Mouse (Mus musculus) forebrain, embryonic 10.5 days (tissue): ENCODE results near the gene Sash1. TPM values are rescaled to one million over a fixed set of nuclear protein-coding genes. Genes with fewer than 3 reads are reported as not detected.

Experiments
- DNase-seq: peaks from one replicate; pipeline ENCODE4 v3.0.0-alpha.2; 2017; ENCODE audit warnings: low spot score; ENCODE audit errors: extremely low spot score
- H3K27ac ChIP-seq: fragments of 300-500 bp; sonication (generic); 2 replicates; pipeline ENCODE4 v1.5.1; 2016; ENCODE audit warnings: mild to moderate bottlenecking
- H3K27me3 ChIP-seq: fragments of 300-500 bp; sonication (generic); 2 replicates; pipeline ENCODE4 v1.6.1; 2016; ENCODE audit warnings: mild to moderate bottlenecking; ENCODE audit not compliant: poor library complexity, severe bottlenecking
- H3K36me3 ChIP-seq: fragments of 300-500 bp; sonication (generic); replicated peaks from 2 replicates; pipeline ENCODE4 v1.6.1; 2016; ENCODE audit warnings: mild to moderate bottlenecking, moderate library complexity
- H3K4me1 ChIP-seq: fragments of 300-500 bp; sonication (generic); 2 replicates; pipeline ENCODE4 v1.6.1; 2016
- H3K4me3 ChIP-seq: fragments of 300-500 bp; sonication (generic); 2 replicates; pipeline ENCODE4 v1.5.1; 2016; ENCODE audit warnings: mild to moderate bottlenecking, moderate library complexity
- H3K9me3 ChIP-seq: fragments of 300-500 bp; sonication (generic); 2 replicates; pipeline ENCODE4 v1.6.1; 2016; ENCODE audit warnings: mild to moderate bottlenecking, moderate library complexity
- WGBS: fragments of 180-500 bp; shearing (Covaris S2); methylation state at CpG from one replicate; pipeline ENCODE4 v1.1.7; 2016; 5-methylcytosine and 5-hydroxymethylcytosine counted together
- polyA plus RNA-seq: library from polyadenylated mRNA; unstranded; fragments of >200 nt; fragmentation: Nextera tagmentation; extraction: Ambion mirVana; gene quantifications from 2 replicates; pipeline ENCODE4 v1.2.1, GENCODE M21; 2016

Gene Sash1
- polyA plus RNA-seq, 1 experiment from 2014 or later = 2.8 TPM

DNA sequence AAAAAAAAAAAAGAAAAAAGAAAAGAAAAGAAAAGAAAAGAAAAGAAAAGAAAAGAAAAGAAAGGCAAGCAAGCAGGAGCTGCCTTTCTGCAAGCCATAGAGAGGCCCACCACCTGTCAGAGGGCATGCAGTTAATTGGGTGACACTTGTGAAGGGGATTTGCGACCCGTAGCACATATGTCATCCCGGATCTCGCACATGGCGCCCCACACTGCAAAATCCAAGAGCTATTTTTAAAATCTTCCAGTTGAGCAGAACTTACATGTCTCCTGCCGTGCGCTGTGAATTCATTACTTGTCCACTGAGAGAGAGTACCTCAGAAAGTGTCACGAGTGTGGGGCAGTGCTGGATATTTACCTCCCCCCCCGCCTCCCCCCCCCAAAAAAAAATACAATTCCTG is 60.0 kb downstream of the Sash1 start:
- 61% methylated on average over 9 of the region's 9 CpGs for WGBS
- Histone ChIP-seq H3K9me3 (no peaks in the 10 kb centered on the region), H3K27me3 (peaks cover 14% of the 10 kb centered on the region), H3K36me3 (0 out of 2 replicates have a peak, but pooled peaks cover 4% of the 10 kb centered on the region), H3K4me3 (no peak overlapping the region), H3K4me1 (peaks cover 29% of the 10 kb centered on the region), H3K27ac (no peak overlapping the region)
- no peak for DNase-seq

DNA sequence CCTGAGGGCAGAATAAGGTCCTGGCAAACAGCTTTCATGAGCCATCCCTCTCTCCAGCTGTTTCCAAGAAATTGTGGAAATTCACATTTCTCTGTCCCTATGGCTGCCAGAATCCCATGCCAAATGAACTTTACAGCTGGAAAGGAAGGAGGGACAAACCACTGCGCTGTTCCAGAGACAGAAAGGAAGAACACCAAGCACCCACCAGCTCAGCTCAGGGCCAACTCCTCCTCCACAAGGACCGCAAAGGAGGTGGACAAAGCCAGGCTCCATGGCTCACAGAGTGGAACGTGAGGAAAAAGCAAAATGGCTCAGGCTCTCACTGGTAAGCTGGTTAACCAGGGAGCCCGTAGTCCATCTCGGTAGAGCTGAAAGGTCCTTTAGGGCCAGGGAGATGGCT is 67.8 kb downstream of the Sash1 start:
- 89% methylated on average over 5 of the region's 5 CpGs for WGBS
- Histone ChIP-seq H3K4me3 (no peak overlapping the region), H3K9me3 (no peaks in the 10 kb centered on the region), H3K36me3 (peaks cover 3% of the 10 kb centered on the region; the same call in 1 of the 2 replicates), H3K4me1 (peaks cover 37% of the 10 kb centered on the region), H3K27me3 (no peaks in the 10 kb centered on the region), H3K27ac (no peak overlapping the region)
- DNase-seq = no peak

DNA sequence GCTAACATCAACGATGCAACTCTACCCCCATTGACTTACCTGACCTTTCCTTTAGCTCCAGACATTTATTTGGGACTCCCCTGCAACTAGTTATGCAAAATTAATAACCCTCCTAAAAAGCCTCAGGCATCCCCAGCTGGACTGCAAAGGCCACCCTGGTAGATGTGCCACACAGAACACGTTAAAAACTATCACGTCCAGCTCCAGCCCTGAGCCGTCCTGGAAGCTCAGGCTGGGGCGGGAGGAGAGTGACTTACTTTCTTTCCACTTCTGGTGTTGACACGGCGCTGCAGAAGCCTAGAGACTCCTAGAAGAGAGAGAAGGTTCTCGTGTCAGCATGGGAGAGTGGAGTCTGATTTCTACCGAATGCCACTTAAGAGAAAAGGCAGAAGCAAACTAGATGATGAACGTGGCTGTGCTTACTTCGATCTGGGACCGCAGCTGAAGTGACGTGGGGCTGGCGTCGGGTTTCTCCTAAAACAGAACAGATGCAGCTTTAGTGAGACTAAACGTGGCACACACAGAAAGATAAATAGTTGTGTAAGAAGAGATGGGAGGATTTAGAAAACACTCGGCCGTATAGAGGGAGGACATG is 71.8 kb downstream of the Sash1 start:
- DNase-seq = no peak
- WGBS = 65% methylated on average over 18 of the region's 18 CpGs
- H3K36me3 ChIP-seq = peaks cover 21% of the 10 kb centered on the region
- H3K4me1 ChIP-seq = peaks cover 28% of the 10 kb centered on the region
- no peaks in the 10 kb centered on the region for H3K27me3 ChIP-seq
- no peak overlapping the region for H3K4me3 ChIP-seq
- H3K27ac ChIP-seq = peak overlapping the region; percentile 40; the same call in 1 of the 2 replicates
- H3K9me3 ChIP-seq = no peaks in the 10 kb centered on the region

DNA sequence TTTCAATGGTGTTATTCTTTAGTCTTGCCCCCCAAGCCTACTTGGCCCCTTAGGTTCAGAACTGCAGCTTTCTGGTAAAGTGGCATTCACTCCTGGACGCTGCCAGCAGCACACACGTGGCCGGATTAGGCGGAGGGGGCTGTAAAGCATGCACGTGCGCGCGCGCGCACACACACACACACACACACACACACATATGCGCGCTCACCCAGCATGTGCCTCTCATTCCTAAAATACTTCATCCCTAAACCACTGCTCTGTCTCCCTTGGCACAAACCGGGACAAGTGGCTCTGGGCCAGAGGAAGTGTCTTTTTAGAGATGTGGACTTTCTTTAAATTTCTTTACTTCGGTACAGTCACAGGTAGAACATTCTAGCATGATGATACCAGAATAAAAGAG is 72.6 kb downstream of the Sash1 start:
- WGBS = 92% methylated on average over 14 of the region's 14 CpGs
- peaks cover 28% of the 10 kb centered on the region for H3K4me1 ChIP-seq

DNA sequence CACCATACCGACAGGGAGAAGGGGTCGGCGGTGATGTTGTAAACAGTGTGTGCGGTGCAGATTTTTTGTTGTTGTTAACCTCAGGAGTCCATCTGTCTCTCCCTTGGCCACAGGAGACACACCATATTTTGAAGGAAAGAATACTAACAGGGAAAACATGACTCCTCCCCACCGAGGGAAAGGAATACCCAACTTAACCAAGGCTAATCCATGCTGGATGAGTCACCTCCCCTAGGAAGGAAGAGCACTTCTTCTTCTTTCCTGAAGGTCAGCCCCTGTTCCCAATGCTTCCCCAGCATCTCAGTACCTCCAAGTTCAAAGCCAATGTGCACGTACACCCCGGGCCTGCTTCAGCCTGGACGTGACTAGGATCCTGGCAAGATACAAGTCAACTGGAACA is 73.1 kb downstream of the Sash1 start:
- Histone ChIP-seq H3K36me3 (peaks cover 25% of the 10 kb centered on the region), H3K27me3 (no peaks in the 10 kb centered on the region), H3K4me3 (no peak overlapping the region), H3K27ac (peak overlapping the region; percentile 35; the same call in 1 of the 2 replicates), H3K9me3 (no peaks in the 10 kb centered on the region), H3K4me1 (peaks cover 25% of the 10 kb centered on the region)
- DNase-seq = no peak
- WGBS = 87% methylated on average over 8 of the region's 8 CpGs

More for the DNA sequence above, 72.6 kb downstream of the Sash1 start:
- Histone ChIP-seq H3K36me3 (peaks cover 24% of the 10 kb centered on the region), H3K9me3 (no peaks in the 10 kb centered on the region), H3K27ac (peak overlapping the region; percentile 35; the same call in 1 of the 2 replicates), H3K27me3 (no peaks in the 10 kb centered on the region), H3K4me3 (no peak overlapping the region)
- DNase-seq = no peak

DNA sequence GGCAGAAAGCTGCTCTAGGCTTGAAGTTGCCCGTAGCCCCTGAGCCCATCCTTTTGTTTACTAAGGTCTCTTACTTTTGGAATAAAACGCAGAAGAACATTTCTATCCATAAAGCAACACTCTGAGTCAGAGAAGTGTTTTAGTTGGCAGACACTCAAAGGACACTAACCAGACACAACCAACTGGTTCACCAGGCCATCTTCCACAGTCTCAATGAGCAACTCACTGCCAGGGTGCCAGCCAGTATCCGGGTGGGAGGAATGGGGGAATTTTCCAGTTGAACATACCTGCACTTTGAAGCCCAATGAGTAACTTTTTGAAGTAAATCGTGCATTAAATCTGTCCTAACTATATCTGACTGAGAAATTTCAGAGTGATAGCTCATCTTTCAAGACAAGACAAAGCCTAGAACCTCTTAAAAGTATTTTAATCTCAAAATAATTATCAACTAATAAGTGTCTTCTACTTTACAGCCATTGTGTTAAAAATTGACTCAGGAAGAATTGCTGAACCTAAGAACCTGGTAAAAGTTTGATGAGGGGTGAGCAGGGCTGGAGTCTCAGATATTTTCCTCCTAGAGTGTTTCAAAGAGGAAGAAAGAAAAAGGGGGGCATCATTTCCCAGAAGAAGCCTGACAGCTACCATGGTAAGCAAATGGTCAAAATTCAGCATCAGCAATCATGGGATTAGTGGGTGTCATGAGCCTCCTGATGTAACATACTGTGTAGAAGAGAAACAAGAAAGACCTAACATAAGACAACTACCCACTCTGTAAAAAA is 74.4 kb downstream of the Sash1 start:
- no peak for DNase-seq
- Histone ChIP-seq H3K27ac (no peak overlapping the region), H3K36me3 (peaks cover 28% of the 10 kb centered on the region), H3K9me3 (no peaks in the 10 kb centered on the region), H3K27me3 (no peaks in the 10 kb centered on the region), H3K4me3 (no peak overlapping the region), H3K4me1 (peaks cover 25% of the 10 kb centered on the region)
- WGBS = 87% methylated on average over 4 of the region's 4 CpGs

DNA sequence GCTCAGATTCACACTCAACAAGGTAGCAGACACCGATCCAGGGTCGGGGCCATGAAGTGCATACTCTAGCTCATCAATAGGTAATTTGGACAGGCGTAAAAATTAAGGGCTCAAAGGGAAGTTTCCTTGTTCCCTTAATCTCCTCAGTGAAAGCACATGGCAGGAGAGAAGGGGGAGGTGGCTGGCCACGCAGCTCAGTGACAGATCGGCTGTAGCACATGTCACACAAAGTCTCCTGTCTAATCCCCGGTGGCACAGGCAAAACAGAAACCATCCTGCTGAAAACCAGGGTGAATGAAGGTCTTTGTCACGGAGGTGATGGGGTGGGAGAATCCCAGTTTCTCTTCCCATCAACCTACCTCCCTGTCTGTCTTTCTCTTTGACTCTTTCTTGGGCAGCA is 75.4 kb downstream of the Sash1 start:
- Histone ChIP-seq H3K4me1 (peaks cover 19% of the 10 kb centered on the region), H3K9me3 (no peaks in the 10 kb centered on the region), H3K36me3 (peaks cover 28% of the 10 kb centered on the region), H3K27ac (no peak overlapping the region), H3K4me3 (no peak overlapping the region), H3K27me3 (no peaks in the 10 kb centered on the region)
- no peak for DNase-seq
- 66% methylated on average over 7 of the region's 7 CpGs for WGBS

DNA sequence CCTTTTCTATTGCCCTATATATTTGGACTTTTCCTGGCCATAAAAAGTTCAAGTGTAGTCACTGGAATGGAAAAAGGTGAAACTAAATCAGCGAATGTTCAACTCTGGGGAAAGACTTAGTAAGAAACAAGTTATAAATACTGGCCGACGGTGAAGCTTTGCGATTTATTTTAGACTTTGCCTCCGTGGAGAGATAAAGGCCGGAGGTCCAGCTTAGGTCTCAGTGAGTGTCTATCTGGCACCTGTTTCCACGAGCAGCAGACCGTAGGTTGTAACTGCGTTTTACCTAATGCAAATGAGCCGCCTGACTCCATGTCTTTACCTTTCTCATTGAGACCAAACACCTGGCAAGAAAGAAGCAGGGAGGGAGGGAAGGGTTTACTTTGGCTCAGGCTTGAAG is 77.5 kb downstream of the Sash1 start:
- Histone ChIP-seq H3K27me3 (no peaks in the 10 kb centered on the region), H3K27ac (no peak overlapping the region), H3K4me1 (peaks cover 19% of the 10 kb centered on the region), H3K36me3 (peaks cover 28% of the 10 kb centered on the region), H3K9me3 (no peaks in the 10 kb centered on the region), H3K4me3 (no peak overlapping the region)
- DNase-seq = no peak
- 96% methylated on average over 10 of the region's 10 CpGs for WGBS

DNA sequence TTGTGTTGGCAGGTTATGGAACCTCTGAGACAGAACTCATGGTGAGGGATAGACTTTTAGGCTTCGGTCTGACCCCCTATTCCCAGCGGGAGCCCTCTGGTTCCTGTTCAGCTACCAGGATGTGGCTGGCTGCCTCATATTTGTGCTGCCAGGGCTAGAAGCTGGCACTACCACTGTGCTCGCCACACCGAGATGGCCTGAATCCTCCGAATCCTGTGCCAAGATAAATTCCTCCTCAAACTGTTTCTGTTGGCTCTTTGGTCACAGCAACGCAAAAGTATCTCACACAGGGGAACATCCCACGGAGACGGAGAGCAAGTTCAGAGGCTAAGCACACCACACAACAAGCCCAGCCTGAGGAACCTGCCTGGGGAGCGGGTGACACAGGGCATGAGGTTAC is 78.3 kb downstream of the Sash1 start:
- no peak for DNase-seq
- Histone ChIP-seq H3K27me3 (no peaks in the 10 kb centered on the region), H3K4me3 (no peak overlapping the region), H3K27ac (no peak overlapping the region), H3K9me3 (no peaks in the 10 kb centered on the region), H3K4me1 (peaks cover 20% of the 10 kb centered on the region), H3K36me3 (peaks cover 22% of the 10 kb centered on the region)
- WGBS = 95% methylated on average over 9 of the region's 9 CpGs

DNA sequence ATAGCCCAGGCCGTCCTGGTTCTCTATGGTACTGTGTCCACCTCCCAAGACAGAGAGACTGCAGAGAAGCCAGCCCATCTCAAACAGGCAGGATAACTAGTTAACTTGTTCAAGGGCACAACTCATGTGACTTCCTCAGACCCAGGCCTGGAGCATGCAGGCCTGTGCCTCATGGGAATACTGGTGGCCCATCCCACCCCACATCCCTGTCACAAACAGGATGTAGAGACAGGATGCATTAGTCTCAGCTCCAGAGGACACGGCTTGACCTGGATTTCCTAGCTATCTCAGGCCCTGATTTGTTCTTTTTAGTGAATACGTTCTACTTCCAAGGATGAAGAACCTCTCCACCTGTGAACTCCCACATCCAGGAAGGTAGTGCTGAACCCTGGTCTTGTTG is 80.5 kb downstream of the Sash1 start:
- peaks cover 14% of the 10 kb centered on the region; the same call in 1 of the 2 replicates for H3K36me3 ChIP-seq
- DNase-seq = no peak
- H3K27ac ChIP-seq = no peak overlapping the region
- peaks cover 37% of the 10 kb centered on the region for H3K4me1 ChIP-seq
- no peak overlapping the region for H3K4me3 ChIP-seq
- 87% methylated on average over 3 of the region's 3 CpGs for WGBS
- H3K9me3 ChIP-seq = no peaks in the 10 kb centered on the region
- no peaks in the 10 kb centered on the region for H3K27me3 ChIP-seq

DNA sequence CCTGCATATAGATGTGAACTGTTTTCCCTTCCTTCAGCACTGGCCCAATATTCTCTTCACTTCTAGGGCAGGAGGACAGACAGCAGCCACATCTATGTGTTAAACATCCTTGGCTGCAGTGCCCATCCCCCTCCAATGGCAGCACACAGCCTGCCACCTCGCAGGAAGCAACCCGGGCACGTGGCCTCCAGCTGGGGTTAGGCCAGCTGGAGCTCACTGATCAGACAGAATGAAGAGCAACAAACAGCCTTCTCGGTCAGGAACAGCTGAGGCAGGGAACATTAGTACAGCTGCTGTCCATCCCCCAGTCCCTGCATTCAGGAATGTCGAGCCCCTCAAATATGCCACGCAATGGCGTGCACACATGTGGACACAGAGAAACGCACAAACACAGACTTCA is 81.6 kb downstream of the Sash1 start:
- 49% methylated on average over 8 of the region's 8 CpGs for WGBS
- H3K4me3 ChIP-seq = no peak overlapping the region
- no peak for DNase-seq
- no peaks in the 10 kb centered on the region for H3K27me3 ChIP-seq
- H3K9me3 ChIP-seq = peaks cover 4% of the 10 kb centered on the region; the same call in 1 of the 2 replicates
- H3K36me3 ChIP-seq = peaks cover 16% of the 10 kb centered on the region
- peak overlapping the region; percentile 49 for H3K27ac ChIP-seq
- H3K4me1 ChIP-seq = peaks cover 37% of the 10 kb centered on the region

DNA sequence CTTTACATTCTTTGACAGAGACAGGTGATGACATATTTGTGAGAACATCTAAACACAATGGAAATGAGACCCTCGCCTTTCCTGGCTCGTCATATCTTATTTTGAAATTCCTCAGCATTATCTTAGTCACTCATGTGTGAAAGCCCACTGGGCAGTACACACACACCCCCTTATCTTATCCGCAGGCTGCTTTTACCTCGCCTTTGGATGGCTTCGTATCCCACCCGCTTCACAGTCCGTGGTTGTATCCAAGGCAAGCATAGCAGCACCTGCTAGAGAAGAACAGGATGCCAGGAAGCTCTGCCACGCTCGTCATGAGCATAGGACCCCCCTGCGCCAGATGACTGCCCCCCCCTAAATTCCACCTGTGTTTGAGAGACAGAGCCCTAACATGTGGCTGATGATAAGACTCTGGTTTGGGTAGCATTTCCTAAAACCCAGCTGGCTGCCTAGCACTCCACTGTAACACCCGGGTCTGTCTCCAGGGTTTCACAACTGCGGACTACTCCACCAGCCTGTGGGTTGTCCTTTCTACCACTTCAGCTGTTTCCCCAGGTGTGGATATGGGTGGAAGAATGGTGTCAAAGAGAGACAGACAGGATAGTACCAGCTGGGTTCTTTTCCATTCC is 84.0 kb downstream of the Sash1 start:
- no peak for DNase-seq
- peaks cover 9% of the 10 kb centered on the region; the same call in 1 of the 2 replicates for H3K9me3 ChIP-seq
- H3K27me3 ChIP-seq = no peaks in the 10 kb centered on the region
- peaks cover 32% of the 10 kb centered on the region for H3K36me3 ChIP-seq
- no peak overlapping the region for H3K4me3 ChIP-seq
- WGBS = 77% methylated on average over 12 of the region's 12 CpGs
- peak overlapping the region; percentile 75; the same call in 1 of the 2 replicates for H3K27ac ChIP-seq
- H3K4me1 ChIP-seq = peaks cover 37% of the 10 kb centered on the region

DNA sequence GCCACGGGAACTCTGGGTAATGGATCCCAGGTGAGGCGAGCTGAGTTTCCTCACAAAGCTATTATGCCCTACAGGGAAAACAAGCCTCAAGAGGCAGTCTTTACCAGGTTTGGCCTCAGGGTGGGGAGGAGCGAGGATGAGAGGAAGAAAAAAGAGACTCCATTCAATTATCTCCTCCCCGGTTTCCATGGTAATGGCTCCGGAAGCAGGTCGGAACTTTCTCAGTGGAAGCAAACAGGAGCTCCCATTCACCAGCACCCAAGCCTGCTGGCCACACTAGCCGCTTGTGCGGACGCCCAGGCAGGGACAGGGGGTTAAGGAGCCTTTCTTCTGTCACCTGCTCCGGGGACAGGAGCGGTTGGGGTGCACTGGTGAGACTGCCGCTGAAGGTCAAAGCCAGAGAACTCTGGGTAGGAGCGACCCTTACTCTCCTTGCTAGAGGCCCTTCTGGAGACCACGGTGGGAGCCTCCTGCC is 84.7 kb downstream of the Sash1 start:
- Histone ChIP-seq H3K27ac (peak overlapping the region; percentile 75), H3K4me3 (peak overlapping the region; percentile 30)

More for the DNA sequence above, 84.7 kb downstream of the Sash1 start:
- peaks cover 37% of the 10 kb centered on the region for H3K4me1 ChIP-seq
- peaks cover 9% of the 10 kb centered on the region; the same call in 1 of the 2 replicates for H3K9me3 ChIP-seq
- WGBS = 29% methylated on average over 14 of the region's 14 CpGs
- H3K36me3 ChIP-seq = peaks cover 32% of the 10 kb centered on the region
- DNase-seq = peak; percentile 31
- H3K27me3 ChIP-seq = no peaks in the 10 kb centered on the region
